Mouse (Mus musculus): ENCODE data around the gene Rbbp7. TPM values are rescaled to one million over a fixed set of nuclear protein-coding genes. Genes with fewer than 3 reads are reported as not detected.
A peak's percentile ranks its signal among the peaks of the same experiment; 100 is the strongest.

Gene Rbbp7
- polyA plus RNA-seq (2015; fragmentation: Nextera tagmentation; extraction: Ambion mirVana): 468 and 499 TPM in 2 replicates

GRCm38 (mm10) chrX:162760115-162760942 is at the start of gene Rbbp7:
TSS of gene Rbbp7 (plus strand) at chrX:162760402.
- Histone ChIP-seq H3K4me2 (peak within 1 kb of the TSS; percentile 40), H3K36me3 (no peaks in the 10 kb centered on the region), H3K9ac (peak within 1 kb of the TSS; percentile 74), H3K4me3 (peak within 1 kb of the TSS; percentile 64), H3K27ac (peak within 1 kb of the TSS; percentile 98), H3K4me1 (peaks cover 4% of the 10 kb centered on the region; the same call in 1 of the 2 replicates), H3K9me3 (no peaks in the 10 kb centered on the region), H3K27me3 (no peaks in the 10 kb centered on the region)
- WGBS: 20% methylated on average over 83 of the region's 100 CpGs
- ATAC-seq (ENCODE audit: insufficient number of reproducible peaks, low FRiP score, low TSS enrichment, low read depth): peak; percentile 97

- Histone ChIP-seq H3K27me3 (no peaks in the 10 kb centered on the region), H3K9me3 (no peaks in the 10 kb centered on the region), H3K9ac (no peak overlapping the region), H3K36me3 (no peaks in the 10 kb centered on the region), H3K4me1 (no peaks in the 10 kb centered on the region), H3K4me2 (no peak overlapping the region), H3K27ac (no peak overlapping the region), H3K4me3 (no peak overlapping the region)
- no peak for ATAC-seq (ENCODE audit: insufficient number of reproducible peaks, low FRiP score, low TSS enrichment, low read depth)
- 37% methylated on average over 5 of the region's 5 CpGs for WGBS
Observed at GRCm38 (mm10) chrX:162717837-162718236, 42.4 kb upstream of the Rbbp7 start.

- no peak overlapping the region for H3K9ac ChIP-seq
- H3K4me2 ChIP-seq: no peak overlapping the region
- H3K4me1 ChIP-seq: no peaks in the 10 kb centered on the region
- no peaks in the 10 kb centered on the region for H3K27me3 ChIP-seq
- no peaks in the 10 kb centered on the region for H3K36me3 ChIP-seq
- 38% methylated on average over 2 of the region's 2 CpGs for WGBS
- no peaks in the 10 kb centered on the region for H3K9me3 ChIP-seq
- no peak overlapping the region for H3K27ac ChIP-seq
- ATAC-seq (ENCODE audit: insufficient number of reproducible peaks, low FRiP score, low TSS enrichment, low read depth): no peak
- H3K4me3 ChIP-seq: no peak overlapping the region
Observed at GRCm38 (mm10) chrX:162719615-162720014, 40.6 kb upstream of the Rbbp7 start.

- no peak overlapping the region for H3K4me2 ChIP-seq
- no peaks in the 10 kb centered on the region for H3K36me3 ChIP-seq
- no peak for ATAC-seq (ENCODE audit: insufficient number of reproducible peaks, low FRiP score, low TSS enrichment, low read depth)
- 33% methylated on average over 13 of the region's 13 CpGs for WGBS
- H3K9me3 ChIP-seq: no peaks in the 10 kb centered on the region
- no peaks in the 10 kb centered on the region for H3K4me1 ChIP-seq
- no peak overlapping the region for H3K9ac ChIP-seq
- 0 out of 2 replicates have a peak, but pooled peaks cover 4% of the 10 kb centered on the region for H3K27me3 ChIP-seq
- no peak overlapping the region for H3K27ac ChIP-seq
- no peak overlapping the region for H3K4me3 ChIP-seq
Observed at GRCm38 (mm10) chrX:162727367-162727777, 32.8 kb upstream of the Rbbp7 start.

GRCm38 (mm10) chrX:162727795-162728194 is 32.4 kb upstream of the Rbbp7 start:
- ATAC-seq (ENCODE audit: insufficient number of reproducible peaks, low FRiP score, low TSS enrichment, low read depth): no peak
- Histone ChIP-seq H3K36me3 (no peaks in the 10 kb centered on the region), H3K4me2 (no peak overlapping the region), H3K4me1 (no peaks in the 10 kb centered on the region), H3K27me3 (0 out of 2 replicates have a peak, but pooled peaks cover 4% of the 10 kb centered on the region), H3K9ac (no peak overlapping the region), H3K9me3 (no peaks in the 10 kb centered on the region), H3K27ac (no peak overlapping the region), H3K4me3 (no peak overlapping the region)
- 57% methylated on average over 9 of the region's 9 CpGs for WGBS

- Histone ChIP-seq H3K4me1 (no peaks in the 10 kb centered on the region), H3K9me3 (no peaks in the 10 kb centered on the region), H3K4me3 (no peak overlapping the region), H3K36me3 (no peaks in the 10 kb centered on the region), H3K9ac (no peak overlapping the region), H3K27me3 (0 out of 2 replicates have a peak, but pooled peaks cover 4% of the 10 kb centered on the region), H3K27ac (no peak overlapping the region), H3K4me2 (no peak overlapping the region)
- 68% methylated on average over 7 of the region's 7 CpGs for WGBS
- ATAC-seq (ENCODE audit: insufficient number of reproducible peaks, low FRiP score, low TSS enrichment, low read depth): no peak
Observed at GRCm38 (mm10) chrX:162728228-162728627, 32.0 kb upstream of the Rbbp7 start.

GRCm38 (mm10) chrX:162730031-162730430 is 30.2 kb upstream of the Rbbp7 start:
- WGBS: 84% methylated on average over 4 of the region's 4 CpGs
- Histone ChIP-seq H3K4me1 (no peaks in the 10 kb centered on the region), H3K9ac (no peak overlapping the region), H3K27ac (no peak overlapping the region), H3K4me2 (no peak overlapping the region), H3K4me3 (no peak overlapping the region), H3K27me3 (0 out of 2 replicates have a peak, but pooled peaks cover 4% of the 10 kb centered on the region), H3K9me3 (no peaks in the 10 kb centered on the region), H3K36me3 (no peaks in the 10 kb centered on the region)
- ATAC-seq (ENCODE audit: insufficient number of reproducible peaks, low FRiP score, low TSS enrichment, low read depth): no peak

- peaks cover 3% of the 10 kb centered on the region; the same call in 1 of the 2 replicates for H3K4me1 ChIP-seq
- WGBS: 23% methylated on average over 25 of the region's 25 CpGs
- no peaks in the 10 kb centered on the region for H3K36me3 ChIP-seq
- H3K9ac ChIP-seq: 0 out of 2 replicates have a peak overlapping the region, but pooled peaks have one; percentile 26
- peak overlapping the region; percentile 41 for H3K4me3 ChIP-seq
- peak overlapping the region; percentile 93 for H3K27ac ChIP-seq
- peak overlapping the region; percentile 46 for H3K4me2 ChIP-seq
- 0 out of 2 replicates have a peak, but pooled peaks cover 2% of the 10 kb centered on the region for H3K27me3 ChIP-seq
- no peaks in the 10 kb centered on the region for H3K9me3 ChIP-seq
- 0 out of 2 replicates have a peak, but pooled peaks have one; percentile 73 for ATAC-seq (ENCODE audit: insufficient number of reproducible peaks, low FRiP score, low TSS enrichment, low read depth)
Observed at GRCm38 (mm10) chrX:162734997-162735929, 24.9 kb upstream of the Rbbp7 start.

- no peaks in the 10 kb centered on the region for H3K9me3 ChIP-seq
- no peaks in the 10 kb centered on the region for H3K36me3 ChIP-seq
- H3K9ac ChIP-seq: no peak overlapping the region
- ATAC-seq (ENCODE audit: insufficient number of reproducible peaks, low FRiP score, low TSS enrichment, low read depth): peak; percentile 68
- peak overlapping the region; percentile 93 for H3K27ac ChIP-seq
- H3K4me2 ChIP-seq: peak overlapping the region; percentile 46
- WGBS: 33% methylated on average over 9 of the region's 9 CpGs
- 0 out of 2 replicates have a peak, but pooled peaks cover 2% of the 10 kb centered on the region for H3K27me3 ChIP-seq
- H3K4me3 ChIP-seq: peak overlapping the region; percentile 41
- H3K4me1 ChIP-seq: peaks cover 3% of the 10 kb centered on the region; the same call in 1 of the 2 replicates
Observed at GRCm38 (mm10) chrX:162736140-162736659, 24.0 kb upstream of the Rbbp7 start.

- Histone ChIP-seq H3K9ac (no peak overlapping the region), H3K9me3 (no peaks in the 10 kb centered on the region), H3K36me3 (no peaks in the 10 kb centered on the region), H3K27ac (no peak overlapping the region), H3K4me2 (no peak overlapping the region), H3K27me3 (no peaks in the 10 kb centered on the region), H3K4me1 (no peaks in the 10 kb centered on the region), H3K4me3 (no peak overlapping the region)
- 46% methylated on average over 9 of the region's 9 CpGs for WGBS
- no peak for ATAC-seq (ENCODE audit: insufficient number of reproducible peaks, low FRiP score, low TSS enrichment, low read depth)
Observed at GRCm38 (mm10) chrX:162748696-162749420, 11.3 kb upstream of the Rbbp7 start.

GRCm38 (mm10) chrX:162752418-162752817 is 7.8 kb upstream of the Rbbp7 start:
- 80% methylated on average over 2 of the region's 2 CpGs for WGBS
- no peaks in the 10 kb centered on the region for H3K4me1 ChIP-seq
- no peak overlapping the region for H3K4me2 ChIP-seq
- H3K4me3 ChIP-seq: no peak overlapping the region
- no peak overlapping the region for H3K9ac ChIP-seq
- H3K36me3 ChIP-seq: no peaks in the 10 kb centered on the region
- no peaks in the 10 kb centered on the region for H3K27me3 ChIP-seq
- ATAC-seq (ENCODE audit: insufficient number of reproducible peaks, low FRiP score, low TSS enrichment, low read depth): no peak
- no peaks in the 10 kb centered on the region for H3K9me3 ChIP-seq
- no peak overlapping the region for H3K27ac ChIP-seq

Data from limb, embryonic 15.5 days (tissue).